Mouse (Mus musculus) NIH3T3 (cell line): ENCODE data around the gene Cdca3.

Source experiments
- DNase-seq: peaks from one replicate; pipeline ENCODE4 v3.0.0-alpha.2; 2012; ENCODE audit warnings: low read depth

The Cdca3 gene

GRCm38 (mm10) chr6:124863658-124864298 is 34.4 kb downstream of the Cdca3 start, which contains the start of gene Gpr162:
Gene Gpr162 (minus strand): TSS chr6:124863983.
- DNase-seq: peak; percentile 69

- DNase-seq: no peak
Measured at GRCm38 (mm10) chr6:124865766-124866362, 36.5 kb downstream of the Cdca3 start.

GRCm38 (mm10) chr6:124866560-124866959 is 37.2 kb downstream of the Cdca3 start:
- no peak for DNase-seq

GRCm38 (mm10) chr6:124874348-124874747 is 45.0 kb downstream of the Cdca3 start:
- no peak for DNase-seq

GRCm38 (mm10) chr6:124879390-124879789 is 50.0 kb downstream of the Cdca3 start:
- DNase-seq: no peak

GRCm38 (mm10) chr6:124881821-124882220 is 52.5 kb downstream of the Cdca3 start:
- no peak for DNase-seq
